Mouse (Mus musculus): ENCODE results near the gene Katnal1. TPM values are rescaled to one million over a fixed set of nuclear protein-coding genes. Genes with fewer than 3 reads are reported as not detected.
A peak's percentile ranks its signal among the peaks of the same experiment; 100 is the strongest.

Gene Katnal1
- total and polyA plus RNA-seq, 3 experiments = 2.8 to 7.0 (median 3.2) TPM

GRCm38 (mm10) chr5:148972167-148972566, 43.0 kb upstream of the Katnal1 start:
- dilution Hi-C loops (cut with MboI; ENCODE audit: extremely low pct_ligation_motif_present, extremely low pct_unique_long_range_greater_than_20kb, low sequenced_read_pairs) = no loop called here

GRCm38 (mm10) chr5:148969648-148970047, 40.5 kb upstream of the Katnal1 start:
- Histone ChIP-seq H3K36me3 (replicated peaks in 1 of 2; ENCODE audit: control insufficient read depth in 1 of 2, insufficient read depth in 1 of 2, low read length in 1 of 2) (no peaks in the 10 kb centered on the region), H3K79me2 (replicated peaks; ENCODE audit: control insufficient read depth, extremely low read depth, insufficient read depth, poor library complexity, severe bottlenecking) (no peaks in the 10 kb centered on the region), H3K9me3 (replicated peaks; ENCODE audit: low read length) (no peaks in the 10 kb centered on the region), H3K4me3 (replicated peaks in 1 of 3; ENCODE audit: low read depth in 2 of 3, low read length in 2 of 3, poor library complexity in 1 of 3) (no peak overlapping the region), H3K27me3 (replicated peaks) (no peaks in the 10 kb centered on the region), H3K9ac (ENCODE audit: insufficient read depth, low read depth) (no peak overlapping the region), H3K27ac (ENCODE audit: insufficient read depth, low read depth) (no peak overlapping the region), H3K4me2 (ENCODE audit: insufficient read depth, low read depth, poor library complexity, severe bottlenecking) (no peak overlapping the region), H3K4me1 (ENCODE audit: control insufficient read depth in 1 of 2, insufficient read depth in 2 of 2) (peaks cover 4 to 18% of the 10 kb centered on the region in 2 experiments; a peak in 3 of 4 replicates)
- in situ Hi-C loops (cut with MboI; ENCODE audit: low pct_ligation_motif_present, low pct_unique_long_range_greater_than_20kb, low sequenced_read_pairs) (no loop called here), dilution Hi-C loops (cut with MboI; ENCODE audit: extremely low pct_ligation_motif_present, extremely low pct_unique_long_range_greater_than_20kb, low sequenced_read_pairs) (no loop called here)
- DNase-seq (ENCODE audit: extremely low read depth) = no peak
- TF ChIP-seq ZMIZ1 (IDR thresholded peaks at IDR 0.05; ENCODE audit: low read depth, low read length) (no peak), USF1 (IDR thresholded peaks at IDR 0.05; ENCODE audit: low read depth, low read length) (peak; percentile 26; the same call in 1 of the 2 replicates), KAT2A (IDR thresholded peaks at IDR 0.05; ENCODE audit: insufficient replicate concordance, low read length) (no peak)

More at GRCm38 (mm10) chr5:148972167-148972566, 43.0 kb upstream of the Katnal1 start:
- DNase-seq (ENCODE audit: extremely low read depth) = no peak
- no peak overlapping the region for H3K4me3 ChIP-seq (replicated peaks in 1 of 3; ENCODE audit: low read depth in 2 of 3, low read length in 2 of 3, poor library complexity in 1 of 3)
- in situ Hi-C loops (cut with MboI; ENCODE audit: low pct_ligation_motif_present, low pct_unique_long_range_greater_than_20kb, low sequenced_read_pairs) = no loop called here
- H3K27ac ChIP-seq (ENCODE audit: insufficient read depth, low read depth) = no peak overlapping the region
- H3K4me1 ChIP-seq (ENCODE audit: control insufficient read depth in 1 of 2, insufficient read depth in 2 of 2) = peaks cover 1 to 8% of the 10 kb centered on the region in 2 experiments; a peak in 3 of 4 replicates
- no peaks in the 10 kb centered on the region for H3K79me2 ChIP-seq (replicated peaks; ENCODE audit: control insufficient read depth, extremely low read depth, insufficient read depth, poor library complexity, severe bottlenecking)
- H3K27me3 ChIP-seq (replicated peaks) = no peaks in the 10 kb centered on the region
- no peak overlapping the region for H3K4me2 ChIP-seq (ENCODE audit: insufficient read depth, low read depth, poor library complexity, severe bottlenecking)
- H3K9me3 ChIP-seq (replicated peaks; ENCODE audit: low read length) = no peaks in the 10 kb centered on the region
- H3K9ac ChIP-seq (ENCODE audit: insufficient read depth, low read depth) = no peak overlapping the region
- TF ChIP-seq SMC3 (IDR thresholded peaks at IDR 0.05; ENCODE audit: low read depth, low read length) (no peak), CHD2 (IDR thresholded peaks at IDR 0.05; ENCODE audit: low read length) (no peak), PAX5 (IDR thresholded peaks at IDR 0.05; ENCODE audit: low read length) (no peak), TCF12 (IDR thresholded peaks at IDR 0.05; ENCODE audit: low read depth, low read length) (no peak), RCOR1 (conservative IDR thresholded peaks at IDR 0.05; ENCODE audit: low read depth, low read length) (no peak), IRF4 (IDR thresholded peaks at IDR 0.05; ENCODE audit: low read depth, low read length) (no peak), POLR2A (IDR thresholded peaks at IDR 0.05; ENCODE audit: low read depth, low read length) (no peak), USF2 (conservative IDR thresholded peaks at IDR 0.05; ENCODE audit: low read depth, low read length) (no peak), MXI1 (IDR thresholded peaks at IDR 0.05; ENCODE audit: low read depth, low read length) (no peak), MAX (IDR thresholded peaks at IDR 0.05; ENCODE audit: low read length) (no peak), BHLHE40 (IDR thresholded peaks at IDR 0.05; ENCODE audit: low read depth, low read length) (no peak), POLR2AphosphoS2 (IDR thresholded peaks at IDR 0.05; ENCODE audit: low read depth, low read length) (no peak), UBTF (IDR thresholded peaks at IDR 0.05; ENCODE audit: low read depth, low read length) (no peak), EP300 (IDR thresholded peaks at IDR 0.05; ENCODE audit: low read length) (no peak), ELF1 (IDR thresholded peaks at IDR 0.05; ENCODE audit: low read depth, low read length) (no peak), RAD21 (IDR thresholded peaks at IDR 0.05; ENCODE audit: low read depth, low read length) (no peak), ZMIZ1 (IDR thresholded peaks at IDR 0.05; ENCODE audit: low read depth, low read length) (no peak), USF1 (IDR thresholded peaks at IDR 0.05; ENCODE audit: low read depth, low read length) (no peak)
- H3K36me3 ChIP-seq (replicated peaks in 1 of 2; ENCODE audit: control insufficient read depth in 1 of 2, insufficient read depth in 1 of 2, low read length in 1 of 2) = no peaks in the 10 kb centered on the region
